Mouse (Mus musculus): ENCODE data around the gene Acoxl.

DNA sequence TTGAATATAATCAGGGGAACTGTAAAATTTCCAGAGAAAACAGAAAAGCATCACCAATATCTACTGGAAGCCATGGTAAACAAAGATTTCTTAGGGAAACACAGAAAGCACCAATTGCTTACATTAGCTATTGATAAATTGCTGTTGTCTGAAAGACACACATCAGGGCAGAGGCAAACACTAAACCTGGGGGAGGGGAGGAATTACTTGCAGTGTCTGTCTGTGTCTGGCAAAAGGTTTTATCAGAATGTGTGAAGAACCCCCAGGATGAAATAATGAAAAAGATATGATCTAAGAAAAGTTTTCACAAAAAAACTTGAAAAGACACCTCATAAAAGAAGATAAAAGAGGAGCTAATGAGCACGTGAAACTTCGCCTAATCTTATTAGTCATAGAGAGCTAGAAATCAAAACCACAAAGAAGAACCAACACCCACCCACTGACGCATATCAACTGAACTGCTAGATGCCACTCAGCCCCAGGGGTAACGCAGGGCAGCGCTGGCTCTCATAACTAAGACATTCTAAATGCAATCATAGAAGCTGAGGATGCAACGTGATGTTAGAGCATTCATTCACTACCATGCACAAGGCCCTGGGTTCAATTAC is 222.1 kb downstream of the Acoxl start:
- TF ChIP-seq POLR2A (IDR thresholded peaks at IDR 0.05; ENCODE audit: borderline replicate concordance, control insufficient read depth, low read depth, low read length), result no peak
- TF ChIP-seq CTCF (IDR thresholded peaks at IDR 0.05; ENCODE audit: control insufficient read depth, insufficient read depth, low read length), result no peak
